Mouse (Mus musculus): ENCODE data around the gene 0610030E20Rik.

Gene 0610030E20Rik

DNA sequence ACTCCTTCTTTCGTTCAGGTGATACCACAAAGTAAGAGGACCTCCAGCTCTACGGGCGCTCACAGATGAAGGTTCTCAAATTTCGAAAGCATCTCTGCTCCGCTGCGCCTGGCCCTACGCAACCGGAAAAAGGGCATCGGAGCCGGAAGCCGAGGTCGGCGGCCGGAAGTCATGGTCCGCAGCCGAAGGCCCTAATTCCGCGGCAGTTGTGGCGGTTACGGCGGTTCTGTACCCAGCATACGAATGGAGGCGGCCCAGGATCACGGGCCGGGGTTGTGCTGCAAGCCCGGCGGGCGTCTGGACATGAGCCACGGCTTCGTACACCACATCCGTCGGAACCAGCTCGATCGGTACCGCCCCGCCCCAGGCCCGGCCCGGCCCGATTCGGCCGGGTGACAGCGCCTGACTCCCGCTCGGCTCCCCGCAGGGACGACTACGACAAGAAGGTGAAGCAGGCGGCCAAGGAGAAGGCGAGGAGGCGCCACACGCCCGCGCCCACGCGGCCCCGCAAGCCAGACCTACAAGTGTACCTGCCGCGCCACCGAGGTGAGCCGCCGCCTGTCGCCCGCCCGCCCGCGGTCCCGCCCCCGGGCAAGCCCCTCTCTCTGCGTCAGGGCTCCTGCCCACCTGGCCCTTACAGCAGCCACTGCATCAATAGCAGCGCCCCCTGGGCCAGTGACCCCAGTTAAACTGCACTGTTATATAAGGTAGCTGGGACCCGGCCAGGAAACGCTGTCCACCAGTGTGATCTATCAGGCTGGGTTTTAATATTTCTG, at the start of gene 0610030E20Rik:
Gene 0610030E20Rik, plus strand, starts transcription at position 152 of the 776 bp plus-strand sequence.
- DNase-seq (ENCODE audit: low spot score in 2 of 2), result peak; percentile 80 to 81

DNA sequence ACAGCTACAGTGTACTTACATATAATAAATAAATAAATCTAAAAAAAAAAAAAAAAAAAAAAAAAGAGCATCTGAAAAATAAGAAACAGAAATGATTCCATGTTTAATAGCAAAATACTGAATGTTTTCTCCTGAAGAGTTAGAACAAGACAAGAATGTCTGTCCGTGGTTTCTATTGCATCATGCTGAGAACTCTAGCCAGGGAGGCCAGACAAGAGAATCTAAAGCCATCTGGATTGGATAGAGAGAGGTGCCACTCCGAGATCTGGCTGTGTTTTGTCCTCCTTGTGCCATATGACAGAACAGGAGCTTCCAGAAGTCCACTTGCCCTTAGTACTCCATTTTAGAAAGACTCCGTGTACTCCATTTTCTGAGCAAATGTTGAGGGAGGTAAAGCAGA, 49.3 kb upstream of the 0610030E20Rik start:
- DNase-seq (ENCODE audit: low spot score in 2 of 2), result no peak

DNA sequence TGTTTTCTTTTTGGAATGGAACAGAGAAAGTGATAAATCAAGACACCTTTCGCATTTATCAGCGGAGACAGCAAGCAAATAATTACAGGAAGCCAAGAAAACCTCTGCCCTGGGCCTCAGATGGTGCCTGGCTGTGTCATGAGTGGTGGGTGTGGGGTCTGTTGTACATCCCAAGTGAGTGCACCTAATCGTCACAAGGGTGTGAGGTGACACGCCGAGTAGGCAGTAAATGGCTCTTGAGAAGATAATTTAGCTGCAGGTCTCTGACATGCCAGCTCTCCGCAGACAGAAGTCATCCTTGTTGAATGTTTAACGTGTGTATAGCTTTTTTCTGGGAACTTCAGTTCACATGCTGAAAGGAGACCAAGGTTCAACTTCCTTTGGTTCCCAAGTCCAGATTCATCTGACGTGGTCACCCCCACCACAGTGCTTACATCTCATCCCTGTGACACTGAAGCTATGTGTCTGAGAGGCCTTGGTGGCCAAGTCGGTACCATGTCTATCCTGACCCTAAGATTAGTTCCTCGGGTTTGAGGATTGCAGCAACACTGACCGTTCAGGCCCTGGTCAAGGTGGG, 44.7 kb upstream of the 0610030E20Rik start:
- DNase-seq (ENCODE audit: low spot score in 2 of 2), result no peak

DNA sequence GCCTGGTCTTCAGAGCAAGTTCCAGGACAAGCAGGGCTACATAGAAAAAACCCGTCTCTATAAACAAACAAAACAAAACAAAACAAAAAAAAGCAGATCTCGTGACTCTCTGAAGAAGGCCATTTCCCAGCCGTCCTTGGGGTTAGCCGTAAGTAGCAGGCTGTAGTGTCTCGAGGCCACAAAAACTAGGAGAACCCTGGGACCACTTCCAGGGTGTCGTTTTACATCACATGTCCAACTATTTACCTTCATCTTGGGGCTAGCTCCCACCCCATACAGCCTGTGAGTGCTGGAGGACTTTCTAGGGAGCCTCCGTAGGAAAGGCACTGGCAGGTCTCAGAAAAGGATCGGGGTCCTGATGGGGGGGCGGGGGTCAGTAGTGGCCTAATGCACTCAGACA, 43.6 kb upstream of the 0610030E20Rik start:
- no peak for DNase-seq (ENCODE audit: low spot score in 2 of 2)

DNA sequence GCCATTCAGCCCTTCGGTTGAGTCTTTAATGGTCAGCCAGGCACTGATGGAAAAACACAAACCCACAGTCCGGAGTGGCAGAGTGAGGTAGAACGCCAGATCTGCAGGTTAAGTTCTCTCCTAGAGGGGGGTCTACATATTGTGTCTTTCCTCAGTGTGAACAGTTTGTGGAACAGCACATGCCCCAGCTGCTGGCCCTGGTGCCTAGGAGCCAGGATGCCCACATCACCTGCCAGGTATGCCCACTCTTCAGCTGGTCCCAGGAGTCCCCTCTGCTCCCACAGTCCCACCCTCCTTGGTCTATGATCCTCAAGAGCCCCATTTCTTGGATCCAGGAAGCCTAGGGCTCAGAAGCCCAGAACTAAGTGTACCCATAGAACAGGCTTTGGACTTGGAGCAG, 34.9 kb upstream of the 0610030E20Rik start:
- DNase-seq (ENCODE audit: low spot score in 2 of 2), result no peak

DNA sequence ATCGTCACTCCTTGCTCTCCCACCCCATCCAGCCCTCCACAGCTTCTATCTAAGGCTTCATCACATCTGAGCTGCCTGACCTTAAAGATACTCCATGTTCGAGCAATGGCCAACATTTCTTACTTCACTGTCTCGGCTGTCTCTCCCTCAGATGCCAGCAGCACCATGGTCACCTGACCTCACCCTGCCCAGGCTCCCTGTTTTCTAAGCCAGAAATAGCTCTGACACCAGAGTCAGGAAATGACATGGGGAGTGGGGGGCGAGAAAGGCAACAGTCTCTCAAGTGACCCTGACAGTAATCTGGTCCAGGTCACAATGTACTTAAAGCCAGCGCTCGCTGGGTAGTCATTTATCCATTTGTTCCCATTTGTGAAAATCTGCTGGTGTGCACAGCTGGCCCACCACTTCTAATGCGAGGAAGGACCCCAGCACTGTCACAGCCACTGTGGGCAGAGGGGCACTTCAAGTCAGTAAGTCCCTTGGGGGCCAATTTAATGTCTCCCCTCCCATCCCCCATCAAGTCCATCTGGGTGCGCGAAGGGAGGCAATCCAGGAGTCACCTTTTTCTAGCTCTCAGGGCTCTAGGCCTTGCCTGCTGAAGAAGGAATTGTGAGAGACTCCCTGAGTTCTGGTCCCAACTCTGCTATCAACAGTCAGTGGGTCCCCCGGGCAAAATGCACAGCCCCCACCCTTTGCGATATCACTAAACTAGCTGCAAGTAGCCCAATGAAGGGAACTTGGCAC, 33.8 kb upstream of the 0610030E20Rik start:
- peak; percentile 17 to 32 for DNase-seq (ENCODE audit: low spot score in 2 of 2)

DNA sequence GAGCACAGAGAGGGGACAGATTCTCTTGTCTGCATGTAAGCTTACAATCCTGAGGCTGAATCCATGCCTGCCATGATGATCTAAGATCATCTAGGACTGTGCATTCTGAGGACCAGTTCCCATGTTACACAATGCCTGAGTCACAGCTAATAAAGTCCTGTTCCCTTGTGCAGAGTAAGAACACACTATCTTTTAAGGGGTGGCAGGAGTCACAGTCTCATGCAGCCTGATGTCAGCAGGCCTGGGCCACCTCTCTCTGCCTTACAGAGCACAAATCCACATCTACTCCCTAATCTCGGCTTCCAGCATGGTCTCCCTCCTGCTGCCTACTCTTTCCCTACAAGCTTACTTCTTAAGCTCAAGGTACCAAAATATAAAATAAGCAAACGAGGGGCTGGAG, 31.7 kb upstream of the 0610030E20Rik start:
- no peak for DNase-seq (ENCODE audit: low spot score in 2 of 2)

DNA sequence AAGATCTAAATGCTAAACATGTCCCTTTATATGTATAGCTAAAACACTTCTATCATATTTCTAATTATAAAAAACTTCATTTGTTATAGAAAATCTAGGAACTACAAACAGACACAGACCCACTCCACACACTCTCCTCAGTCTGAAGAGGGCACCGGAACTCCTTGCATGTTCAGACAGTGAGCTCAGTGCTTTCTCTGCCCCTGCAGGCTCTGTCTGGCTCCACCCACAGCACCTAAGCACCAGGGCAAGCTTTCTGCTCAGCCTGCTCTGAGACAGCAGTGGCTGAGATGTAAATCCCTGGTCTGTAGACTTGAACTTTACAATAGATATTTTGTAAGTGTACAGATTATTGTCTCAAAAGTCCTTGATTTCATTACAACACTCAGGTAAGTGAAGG, 31.1 kb upstream of the 0610030E20Rik start:
- no peak for DNase-seq (ENCODE audit: low spot score in 2 of 2)

DNA sequence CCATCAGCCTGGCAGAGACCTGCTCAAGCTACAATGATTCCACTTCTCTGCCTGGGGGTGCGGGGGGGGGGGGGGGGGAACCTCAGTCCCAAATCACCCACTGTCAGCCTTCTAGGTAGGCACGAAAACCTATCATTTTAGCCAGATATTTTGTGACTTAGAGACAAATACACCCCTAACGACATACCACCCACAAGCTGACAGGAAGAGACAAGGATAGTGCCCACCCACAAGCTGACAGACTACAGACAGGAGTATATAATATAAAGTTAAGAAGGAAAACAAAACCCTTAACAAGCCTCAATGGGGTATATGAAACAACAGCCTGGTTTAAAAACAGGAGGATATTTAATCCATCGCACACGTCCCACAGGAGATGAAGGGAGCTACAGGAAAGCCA, 28.7 kb upstream of the 0610030E20Rik start:
- no peak for DNase-seq (ENCODE audit: low spot score in 2 of 2)

DNA sequence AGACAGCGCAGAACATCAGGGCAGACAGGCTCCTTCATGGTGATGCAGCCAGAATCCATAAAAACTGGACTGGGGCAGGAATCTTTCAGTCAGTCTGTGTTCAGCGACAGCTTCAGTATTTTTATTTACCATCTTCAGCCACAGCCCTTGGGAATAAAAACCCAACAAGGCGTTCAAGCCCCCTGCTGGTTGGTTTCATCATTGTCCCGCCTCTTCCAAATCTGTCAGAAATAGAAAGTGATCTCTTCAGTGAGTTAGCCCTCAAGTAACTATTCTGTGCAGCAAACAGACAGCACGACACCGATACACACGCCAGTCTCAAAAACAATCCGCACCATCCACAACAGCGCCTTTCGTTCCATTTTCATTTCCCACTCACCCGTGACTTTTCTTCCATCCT, 28.1 kb upstream of the 0610030E20Rik start:
- DNase-seq (ENCODE audit: low spot score in 2 of 2), result peak in 1 of 2 experiments; percentile 58

DNA sequence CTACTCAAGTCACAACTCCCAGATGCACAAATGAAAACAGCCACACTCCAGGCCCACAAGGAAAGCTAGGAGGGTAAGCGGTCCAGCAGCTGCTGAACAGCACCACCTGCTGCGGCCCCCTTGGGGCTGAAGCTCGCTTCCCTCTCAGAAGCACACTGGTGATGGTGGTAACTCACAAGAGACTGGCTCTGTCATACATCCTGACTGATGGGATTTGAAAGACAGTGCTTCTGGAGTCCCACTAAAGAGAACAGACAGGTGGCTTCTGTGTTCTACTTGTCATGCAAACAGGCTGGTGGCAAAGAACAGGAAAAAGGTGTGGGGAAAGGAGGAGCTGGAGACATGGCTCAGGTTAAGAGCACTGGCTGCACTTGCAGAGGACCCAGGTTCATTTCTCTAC, 24.2 kb upstream of the 0610030E20Rik start:
- DNase-seq (ENCODE audit: low spot score in 2 of 2), result no peak

DNA sequence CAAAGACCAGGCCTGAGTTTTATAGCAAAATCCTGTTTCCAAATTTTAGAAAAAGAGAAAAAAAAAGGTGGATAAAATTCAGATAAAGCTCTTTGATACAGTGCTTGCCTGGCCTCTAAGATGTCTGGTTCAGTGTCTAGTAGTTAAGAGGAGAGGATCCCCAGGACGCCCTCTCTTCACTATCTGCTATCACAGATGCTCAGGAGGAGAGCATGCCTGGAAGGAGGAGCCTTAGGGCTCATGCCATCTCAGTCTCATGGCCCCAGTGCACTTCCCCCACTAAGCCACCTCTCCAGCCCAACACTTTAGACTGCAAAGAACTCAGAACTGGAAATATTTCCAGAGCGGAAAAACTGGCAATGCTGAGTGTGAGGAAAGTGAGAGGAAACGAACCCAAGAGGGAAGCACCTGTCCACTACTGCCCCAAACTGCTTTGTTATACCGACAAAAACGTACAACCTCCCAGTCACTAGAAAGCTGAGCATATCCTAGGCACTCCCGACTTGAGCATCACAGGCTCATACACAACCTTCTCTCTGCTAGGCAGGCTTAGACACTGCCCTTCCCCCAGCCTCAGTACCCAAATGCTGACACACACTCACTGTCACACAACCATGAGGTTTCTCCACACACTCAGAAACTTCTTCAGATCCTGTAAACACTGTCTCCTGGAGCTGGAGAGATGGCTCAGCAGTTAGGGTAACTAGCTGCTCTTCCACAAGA, 23.2 kb upstream of the 0610030E20Rik start:
- no peak for DNase-seq (ENCODE audit: low spot score in 2 of 2)

DNA sequence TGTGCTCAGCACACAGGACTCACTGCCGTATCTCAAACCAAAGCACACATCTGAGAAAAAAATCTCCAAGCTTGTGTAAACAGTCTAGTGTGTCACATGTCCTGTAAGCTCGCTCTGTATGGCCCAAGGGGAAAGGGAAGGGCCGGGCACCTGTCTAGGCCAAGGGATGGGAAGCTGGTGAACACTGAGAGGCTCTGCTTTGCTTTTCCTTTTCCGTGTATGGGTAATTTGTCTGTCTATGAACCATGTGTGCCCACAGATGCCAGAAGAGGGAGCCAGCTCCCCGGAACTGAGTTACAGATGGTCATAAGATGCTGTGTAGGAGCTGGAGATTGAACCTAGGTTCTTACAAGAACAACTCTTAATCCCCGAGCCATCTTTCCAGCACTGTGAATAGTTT, 20.8 kb upstream of the 0610030E20Rik start:
- no peak for DNase-seq (ENCODE audit: low spot score in 2 of 2)

DNA sequence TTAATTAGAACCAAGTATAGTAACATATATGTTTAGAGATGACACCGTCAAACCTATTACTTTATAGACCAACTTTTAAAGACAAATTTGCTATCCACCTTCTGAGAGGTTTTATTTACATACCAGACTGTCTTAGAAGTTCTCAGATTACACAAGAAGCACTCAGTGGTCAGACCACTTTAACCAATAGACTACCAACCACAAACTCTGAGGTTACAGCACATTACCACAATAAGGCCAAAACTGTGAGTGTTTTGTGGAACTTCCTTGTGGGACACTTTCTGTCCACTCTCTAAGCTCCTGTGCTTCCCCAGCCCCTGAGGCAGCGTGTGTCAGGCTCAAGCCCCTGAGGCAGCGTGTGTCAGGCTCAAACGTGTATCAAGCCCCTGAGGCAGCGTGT, 18.1 kb upstream of the 0610030E20Rik start:
- no peak for DNase-seq (ENCODE audit: low spot score in 2 of 2)

DNA sequence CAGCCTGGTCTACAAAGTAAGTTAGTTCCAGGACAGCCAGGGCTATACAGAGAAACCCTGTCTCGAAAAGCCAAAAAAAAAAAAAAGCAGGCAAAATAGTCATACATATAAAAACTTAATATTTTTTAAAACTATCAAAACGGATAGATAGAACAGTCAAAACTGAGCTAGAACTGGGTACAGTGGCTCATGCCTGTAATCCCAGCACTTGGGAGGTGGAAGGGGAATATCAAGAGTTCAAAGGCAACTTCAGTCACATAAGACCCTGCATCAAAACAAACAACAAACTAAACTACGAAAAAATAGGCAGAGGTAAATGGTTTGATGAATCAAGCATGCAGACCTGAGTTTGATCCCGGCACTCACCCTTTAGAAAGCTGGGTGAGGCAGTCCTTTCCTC, 17.0 kb upstream of the 0610030E20Rik start:
- no peak for DNase-seq (ENCODE audit: low spot score in 2 of 2)

DNA sequence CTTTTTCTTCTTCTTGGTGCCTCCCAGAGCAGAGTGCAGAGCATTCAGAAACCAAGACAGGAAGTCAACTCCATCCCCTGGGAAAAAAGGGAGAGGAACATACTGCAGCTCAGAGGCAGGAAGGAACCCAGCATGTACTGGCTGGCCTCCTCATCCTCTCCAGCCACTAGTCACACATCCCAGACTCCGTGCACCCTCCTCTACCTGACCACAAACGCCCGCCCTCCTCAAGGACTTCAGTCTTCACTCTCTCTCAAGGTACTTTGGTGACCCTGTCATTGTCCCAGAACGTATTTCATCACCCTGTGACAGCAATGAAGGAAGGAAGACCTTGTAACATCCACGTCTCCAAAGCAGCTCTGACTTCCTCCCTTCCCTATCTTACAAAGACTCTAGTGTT, 14.0 kb upstream of the 0610030E20Rik start:
- peak in 1 of 2 experiments; percentile 50 for DNase-seq (ENCODE audit: low spot score in 2 of 2)

DNA sequence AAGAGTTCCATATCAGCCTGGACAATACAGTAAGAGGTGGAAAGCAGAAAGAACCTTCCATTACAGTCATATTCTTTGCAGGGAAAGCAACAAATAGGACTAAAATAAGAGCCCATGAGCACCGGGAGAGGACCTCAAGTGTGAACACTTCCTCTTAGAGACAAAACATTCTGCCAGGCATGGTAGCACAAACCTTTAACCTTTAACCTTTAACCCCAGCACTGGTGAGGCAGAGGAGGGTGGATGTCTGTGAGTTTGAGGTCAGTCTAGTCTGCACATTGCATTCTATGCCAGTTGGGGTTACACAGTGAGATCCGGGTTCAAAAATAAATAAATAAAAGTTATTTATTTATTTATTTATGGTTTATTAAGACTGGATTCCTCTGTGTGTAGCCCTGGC, 6.6 kb upstream of the 0610030E20Rik start:
- DNase-seq (ENCODE audit: low spot score in 2 of 2), result no peak

DNA sequence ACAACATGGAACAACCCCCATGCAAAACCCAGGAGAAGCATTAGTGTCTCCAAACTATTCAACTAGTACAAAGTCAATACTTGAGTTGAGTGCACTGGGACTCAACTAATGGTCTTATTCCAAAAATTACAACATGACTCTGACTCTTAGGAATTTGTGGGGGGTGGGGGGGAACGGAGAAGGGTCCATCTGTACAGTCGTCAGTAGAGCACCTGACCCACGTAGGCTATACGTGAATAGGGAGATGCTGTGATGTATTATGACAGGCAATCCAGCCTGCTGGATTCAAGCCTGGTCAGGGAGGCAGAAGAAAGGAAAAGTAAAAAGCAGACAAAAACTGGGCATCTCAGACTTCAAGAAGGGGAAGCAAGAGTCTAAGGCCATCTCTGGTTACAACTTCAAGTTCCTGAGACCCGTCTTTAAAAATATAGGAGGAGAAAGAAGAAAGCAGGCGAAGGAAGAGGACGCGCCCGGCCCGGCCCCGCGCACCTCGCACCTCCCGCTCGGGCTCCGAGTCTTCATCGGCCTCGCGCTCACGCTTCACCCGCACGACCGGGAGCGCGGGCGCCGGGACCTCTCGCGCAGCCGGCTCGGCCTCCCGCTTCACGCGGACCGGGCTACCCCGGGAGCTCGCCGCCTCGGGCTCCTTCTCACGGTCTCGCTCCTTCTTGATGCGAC, 2.6 kb upstream of the 0610030E20Rik start:
- DNase-seq (ENCODE audit: low spot score in 2 of 2), result no peak

DNA sequence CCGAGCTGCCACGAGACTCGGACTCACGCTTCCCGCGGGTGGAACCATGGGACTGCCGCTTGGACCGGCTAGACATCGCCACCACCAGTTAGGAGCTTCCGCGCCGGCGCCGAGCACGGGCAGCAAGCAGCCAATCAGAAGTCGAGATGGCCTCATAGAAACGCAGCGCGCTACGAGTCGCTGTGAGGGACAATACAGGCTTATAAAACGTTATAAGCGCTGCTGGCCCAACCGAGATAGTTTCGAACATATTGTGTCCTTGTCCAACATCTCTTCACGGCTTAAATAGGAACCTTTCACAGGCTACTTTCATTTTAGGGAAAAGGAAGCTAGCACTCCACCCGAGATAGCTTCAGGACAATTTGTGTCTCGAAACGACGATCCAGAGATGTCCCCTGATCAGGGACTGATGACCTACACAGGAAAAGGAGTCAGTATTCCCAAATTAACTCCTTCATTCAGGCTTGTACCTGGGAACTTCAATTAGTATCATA, 2.0 kb upstream of the 0610030E20Rik start, which contains the start of gene Usp39:
Gene Usp39, minus strand, starts transcription at position 111 of the 494 bp plus-strand sequence.
- DNase-seq (ENCODE audit: low spot score in 2 of 2), result peak; percentile 94

DNA sequence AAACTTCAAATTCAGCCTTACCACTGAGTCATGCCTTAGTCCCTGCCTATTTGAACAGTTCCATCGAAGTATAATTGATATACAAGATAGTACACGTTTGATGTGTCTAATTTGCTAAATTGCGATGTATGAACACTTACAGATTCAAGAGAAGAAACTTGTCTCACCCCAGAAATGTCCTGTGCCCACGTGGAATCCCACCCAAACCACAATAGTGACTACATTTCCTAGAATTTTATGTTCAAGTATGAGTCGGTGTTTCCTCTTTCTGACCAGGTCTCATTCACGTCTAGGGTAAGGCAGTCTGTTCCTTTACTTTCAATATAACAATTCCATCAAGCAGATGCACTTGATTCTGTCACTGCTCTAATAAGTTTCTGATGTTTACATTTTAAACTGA, 1.5 kb upstream of the 0610030E20Rik start:
- no peak for DNase-seq (ENCODE audit: low spot score in 2 of 2)

DNA sequence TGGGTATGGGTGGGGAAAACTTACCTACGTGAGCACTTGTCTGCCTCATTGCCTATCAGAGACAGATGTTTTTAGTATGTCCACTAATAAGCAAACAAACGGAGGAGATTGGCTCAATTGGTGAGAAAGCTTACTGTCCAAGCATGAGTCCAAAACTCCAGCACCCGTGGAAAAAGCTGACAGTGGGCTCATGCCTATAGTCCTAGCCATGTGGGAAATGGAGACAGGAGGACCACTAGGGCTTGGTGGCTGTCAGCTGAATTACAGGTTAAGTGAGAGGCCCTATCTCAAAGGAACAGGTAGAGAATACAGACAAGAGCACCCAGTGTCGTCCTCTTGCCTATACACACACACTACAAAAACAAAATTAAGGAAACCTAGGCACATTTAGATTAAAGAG, 856 bp upstream of the 0610030E20Rik start:
- DNase-seq (ENCODE audit: low spot score in 2 of 2), result no peak

All from heart, adult 9 months (tissue).